Mouse (Mus musculus) gastrocnemius, adult 18-20 months (tissue): ENCODE measurements around the gene Gm21883. TPM values are rescaled to one million over a fixed set of nuclear protein-coding genes. Genes with fewer than 3 reads are reported as not detected.
"Not testable (repeated sequence)": the region's sequence is repeated elsewhere in the genome, so short reads cannot be mapped to it uniquely, and the experiment has no call there.

Experiments
- DNase-seq: peaks from one replicate; pipeline ENCODE4 v3.0.0; 2021; ENCODE audit warnings: low spot score
- long read RNA-seq, 2 experiments: library from polyadenylated mRNA; stranded (forward); transcript quantifications; one replicate each; pipeline ENCODE4 v2.0.0; 2021
- total RNA-seq, 2 experiments: library from RNA; stranded (reverse); gene quantifications; 2 replicates each; pipeline ENCODE4 v1.2.3; 2021

Gene Gm21883
- total RNA-seq = not detected
- long read RNA-seq, experiment 1 = 0 reads
- long read RNA-seq, experiment 2 = 0 reads

DNA sequence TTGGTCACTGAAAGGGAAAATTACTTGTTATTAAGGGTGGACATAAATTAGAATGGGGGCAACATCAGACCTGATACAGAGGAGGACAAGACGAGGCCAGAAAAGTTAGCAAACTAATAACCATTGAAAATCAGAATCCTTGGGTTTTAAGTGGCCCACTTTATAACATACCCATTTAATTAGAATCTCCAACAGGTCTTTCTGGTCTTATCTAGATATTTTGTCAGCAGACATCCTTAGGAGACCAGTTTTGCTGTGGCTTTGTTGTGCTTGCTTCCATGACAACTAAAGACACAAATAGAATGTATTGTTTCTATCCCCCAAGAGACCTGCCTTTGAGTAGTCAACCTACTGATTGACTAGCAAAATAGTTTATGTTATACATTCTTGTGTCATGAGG lies at the start of gene Gm21883:
Gene Gm21883 (minus strand): TSS at position 101 of the 400 bp plus-strand sequence.
- DNase-seq = not testable (repeated sequence)

DNA sequence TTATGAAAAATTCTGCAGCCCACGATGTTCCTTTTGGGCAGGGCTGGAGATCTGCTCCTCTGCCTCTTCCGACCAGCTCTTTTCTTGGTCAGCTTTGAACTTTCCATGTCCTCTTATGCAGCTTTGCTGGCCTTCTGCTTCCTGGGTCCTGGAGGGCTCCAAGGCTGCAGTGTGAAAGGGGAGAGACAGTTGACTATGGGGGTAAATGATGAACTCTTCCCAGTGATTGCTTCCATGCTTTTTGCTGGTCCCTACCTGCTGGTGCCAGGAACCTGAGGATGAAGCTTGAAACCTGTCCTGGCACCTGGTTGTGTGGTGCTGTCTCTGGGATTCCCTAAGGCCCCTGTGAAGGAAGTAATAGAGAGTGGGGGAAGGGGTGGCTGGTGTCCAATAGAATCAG lies 44.7 kb upstream of the Gm21883 start, which contains the start of gene Spin2e:
Gene Spin2e (minus strand): TSS at position 101 of the 400 bp plus-strand sequence.
- DNase-seq = not testable (repeated sequence)

Other genes with a start within 250 kb of the Gm21883 start
- gene Btbd35f26, start 237.8 kb downstream of the Gm21883 start, total RNA-seq = not detected
- gene Btbd35f19, start 190.4 kb downstream of the Gm21883 start, total RNA-seq = not detected
- not detected for gene Spin2e, start 44.6 kb upstream of the Gm21883 start, total RNA-seq
- gene Btbd35f25, start 142.9 kb upstream of the Gm21883 start, total RNA-seq = not detected